ENCODE assay signal across 20 mouse cellular contexts in the genomic region with DNA sequence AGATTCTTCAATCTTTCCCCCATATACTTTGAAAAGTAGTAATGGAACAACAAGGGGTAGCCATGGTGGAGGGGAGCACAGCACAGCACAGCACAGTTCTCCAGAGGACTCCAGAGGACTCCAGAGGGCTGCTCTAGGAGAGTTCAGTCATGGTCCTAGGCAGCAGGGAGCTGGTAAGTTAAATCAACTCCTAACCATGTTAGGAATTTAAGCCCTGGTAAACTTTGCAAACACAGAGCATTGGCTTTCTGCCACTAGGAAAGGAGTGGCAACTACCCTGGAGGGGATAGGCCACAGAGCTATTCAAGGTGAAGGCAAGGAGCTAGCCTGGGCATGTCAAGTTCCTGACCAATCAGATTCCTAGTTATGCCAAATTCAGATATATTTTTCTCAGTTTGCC. TPM values are rescaled to one million over a fixed set of nuclear protein-coding genes. Genes with fewer than 3 reads are reported as not detected.
DNase-seq lines count a peak whose midpoint lies in the region; ATAC-seq and TF ChIP-seq lines count a peak whose summit lies in the region.
"Had no signal": no experiment of that assay in that cellular context is flagged by ENCODE, and none has a peak within 500 bp of the region (broad histone marks: within the 10 kb centered on the region; RNA-seq: fewer than 3 reads in every experiment).

No protein-coding gene starts in this region.

- TF ChIP-seq CTCF in heart, postnatal 0 days (IDR thresholded peaks at IDR 0.05; ENCODE audit: low read depth): no peak

- no peak overlapping the region for H3K4me3 ChIP-seq in heart, postnatal 0 days (ENCODE audit: low read depth, low read length)
- H3K4me3 ChIP-seq in lung, embryonic 15.5 days: no peak overlapping the region
- no peak overlapping the region for H3K4me3 ChIP-seq in neural tube, embryonic 15.5 days (replicated peaks)
- H3K4me3 ChIP-seq: forebrain, embryonic 15.5 days; hindbrain, embryonic 10.5 days; limb, embryonic 15.5 days; midbrain, embryonic 15.5 days had no signal

- DNase-seq in heart, postnatal 0 days (ENCODE audit: low spot score): peak; percentile 37
- no peak for DNase-seq in heart, postnatal 36 days
- peak; percentile 67 for DNase-seq in urinary bladder, postnatal 14 days (ENCODE audit: low spot score)
- DNase-seq in urinary bladder, postnatal 10 days (ENCODE audit: low spot score): no peak
- no peak for DNase-seq in B cell, adult 2 months
- DNase-seq: cerebellum, adult 18-20 months; kidney, postnatal 4 days; layer of hippocampus, postnatal 36 days; right cerebral cortex, postnatal 4 days; thymus, postnatal 14 days had no signal

- H3K36me3 ChIP-seq in heart, postnatal 0 days (replicated peaks; ENCODE audit: control insufficient read depth, insufficient read depth, low read length): peaks cover 1% of the 10 kb centered on the region; the same call in 1 of the 2 replicates
- no peaks in the 10 kb centered on the region for H3K36me3 ChIP-seq in lung, embryonic 15.5 days
- H3K36me3 ChIP-seq in neural tube, embryonic 15.5 days: no peaks in the 10 kb centered on the region
- H3K36me3 ChIP-seq: forebrain, embryonic 15.5 days; hindbrain, embryonic 10.5 days; limb, embryonic 15.5 days; midbrain, embryonic 15.5 days had no signal

- no peak overlapping the region for H3K4me2 ChIP-seq in heart, postnatal 0 days (ENCODE audit: low read depth, low read length)
- no peak overlapping the region for H3K4me2 ChIP-seq in lung, embryonic 15.5 days
- H3K4me2 ChIP-seq in neural tube, embryonic 15.5 days: no peak overlapping the region
- H3K4me2 ChIP-seq: forebrain, embryonic 15.5 days; limb, embryonic 15.5 days; midbrain, embryonic 15.5 days had no signal

- peak; percentile 47; the same call in 1 of the 2 replicates for ATAC-seq in heart, postnatal 0 days (ENCODE audit: insufficient read depth, low read depth)
- ATAC-seq in lung, embryonic 15.5 days (ENCODE audit: borderline replicate concordance, extremely low read depth, low FRiP score, low TSS enrichment): peak; percentile 75; the same call in 1 of the 2 replicates
- ATAC-seq in neural tube, embryonic 15.5 days (ENCODE audit: low FRiP score): no peak
- ATAC-seq: CD4-positive, CD25-positive, alpha-beta regulatory T cell, adult 4 months; forebrain, embryonic 15.5 days; inflammation-experienced regulatory T-cells, adult 6 months; midbrain, embryonic 15.5 days had no signal

- H3K27ac ChIP-seq in heart, postnatal 0 days (ENCODE audit: low read depth): peak overlapping the region; percentile 7; the same call in 1 of the 2 replicates
- H3K27ac ChIP-seq in lung, embryonic 15.5 days: 0 out of 2 replicates have a peak overlapping the region, but pooled peaks have one; percentile 5
- H3K27ac ChIP-seq in neural tube, embryonic 15.5 days (replicated peaks): no peak overlapping the region
- H3K27ac ChIP-seq: forebrain, embryonic 15.5 days; hindbrain, embryonic 10.5 days; limb, embryonic 15.5 days; midbrain, embryonic 15.5 days had no signal

- peaks cover 30% of the 10 kb centered on the region for H3K4me1 ChIP-seq in heart, postnatal 0 days (ENCODE audit: control insufficient read depth, insufficient read depth)
- peaks cover 12% of the 10 kb centered on the region for H3K4me1 ChIP-seq in lung, embryonic 15.5 days
- H3K4me1 ChIP-seq in neural tube, embryonic 15.5 days: peaks cover 10% of the 10 kb centered on the region; the same call in 1 of the 2 replicates

- H3K9ac ChIP-seq in heart, postnatal 0 days (replicated peaks; ENCODE audit: low read depth, low read length): no peak overlapping the region
- no peak overlapping the region for H3K9ac ChIP-seq in lung, embryonic 15.5 days
- H3K9ac ChIP-seq in neural tube, embryonic 15.5 days (replicated peaks): no peak overlapping the region
- H3K9ac ChIP-seq: forebrain, embryonic 15.5 days; limb, embryonic 15.5 days; midbrain, embryonic 15.5 days had no signal

- intact Hi-C loops in heart, postnatal 36 days (cut with DNase I): no loop called here

- no peaks in the 10 kb centered on the region for H3K9me3 ChIP-seq in heart, postnatal 0 days (replicated peaks; ENCODE audit: control insufficient read depth, low read length)
- no peaks in the 10 kb centered on the region for H3K9me3 ChIP-seq in lung, embryonic 15.5 days
- no peaks in the 10 kb centered on the region for H3K9me3 ChIP-seq in neural tube, embryonic 15.5 days (replicated peaks)
- H3K9me3 ChIP-seq: forebrain, embryonic 15.5 days; hindbrain, embryonic 10.5 days; limb, embryonic 15.5 days; midbrain, embryonic 15.5 days had no signal

- no peak for TF ChIP-seq EP300 in heart, postnatal 0 days (IDR thresholded peaks at IDR 0.05; ENCODE audit: low read depth)

- no peaks in the 10 kb centered on the region for H3K27me3 ChIP-seq in heart, postnatal 0 days (ENCODE audit: control insufficient read depth, insufficient read depth, low read length)
- no peaks in the 10 kb centered on the region for H3K27me3 ChIP-seq in lung, embryonic 15.5 days
- H3K27me3 ChIP-seq in neural tube, embryonic 15.5 days (replicated peaks): no peaks in the 10 kb centered on the region
- H3K27me3 ChIP-seq: forebrain, embryonic 15.5 days; limb, embryonic 15.5 days; midbrain, embryonic 15.5 days had no signal

RNA-seq across cellular contexts. Expression of a gene that starts 56.4 kb away (rescaled TPM):
- total RNA-seq in heart, postnatal 0 days (2014; rRNA removed; ENCODE audit: low replicate concordance): not detected in 2 replicates
- not detected in 2 replicates for polyA plus RNA-seq in heart, postnatal 0 days (2015; fragmentation: Nextera tagmentation; extraction: Ambion mirVana)
- total RNA-seq in heart, postnatal 36 days (2021): not detected
- polyA plus RNA-seq in lung, embryonic 15.5 days (2015; fragmentation: Nextera tagmentation; extraction: Ambion mirVana): not detected in 2 replicates
- polyA plus RNA-seq in neural tube, embryonic 15.5 days (2015; fragmentation: Nextera tagmentation; extraction: Ambion mirVana): not detected in 2 replicates
- total RNA-seq: gastrocnemius, adult 8-10 months; layer of hippocampus, postnatal 36 days had no signal
- polyA plus RNA-seq: CD4-positive, CD25-positive, alpha-beta regulatory T cell, adult 4 months; forebrain, embryonic 15.5 days; hindbrain, embryonic 10.5 days; inflammation-experienced regulatory T-cells, adult 6 months; limb, embryonic 15.5 days; midbrain, embryonic 15.5 days; neural tube, embryonic 11.5 days had no signal

Comparison
In these comparisons a context has a peak if more than half of its experiments do, and no peak if none do; other contexts are left out.
1. DNase-seq: peak in heart, postnatal 0 days (single experiment) and urinary bladder, postnatal 14 days (single experiment); none in heart, postnatal 36 days (0 of 2), urinary bladder, postnatal 10 days (single experiment) and B cell, adult 2 months (0 of 2).